Mouse (Mus musculus): ENCODE results near the gene Htra1.

Htra1 gene

DNA sequence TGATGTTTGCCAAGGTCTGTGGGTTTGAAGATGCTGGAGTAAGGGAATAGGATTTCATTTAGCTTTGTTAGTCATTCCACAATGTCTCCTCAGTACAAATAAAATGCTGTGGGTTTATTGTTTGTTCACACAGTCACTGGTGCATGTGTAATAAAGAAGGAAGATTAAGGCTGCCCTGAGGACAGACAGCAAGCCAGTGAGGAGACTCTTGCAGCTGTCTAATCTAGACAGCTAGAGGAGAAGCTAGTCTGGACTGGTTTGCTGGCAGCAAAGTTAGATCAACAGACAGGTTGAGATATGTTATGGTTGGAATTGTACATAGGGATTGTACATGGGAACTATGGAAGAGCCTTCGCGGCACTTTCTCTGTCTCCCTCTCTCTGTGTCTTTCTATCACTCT lies 71.3 kb downstream of the Htra1 start:
- no peak for DNase-seq (ENCODE audit: low spot score in 2 of 2)

GRCm38 (mm10) chr7:131009178-131009577 lies 73.3 kb downstream of the Htra1 start:
- no peak for DNase-seq (ENCODE audit: low spot score in 2 of 2)

DNA sequence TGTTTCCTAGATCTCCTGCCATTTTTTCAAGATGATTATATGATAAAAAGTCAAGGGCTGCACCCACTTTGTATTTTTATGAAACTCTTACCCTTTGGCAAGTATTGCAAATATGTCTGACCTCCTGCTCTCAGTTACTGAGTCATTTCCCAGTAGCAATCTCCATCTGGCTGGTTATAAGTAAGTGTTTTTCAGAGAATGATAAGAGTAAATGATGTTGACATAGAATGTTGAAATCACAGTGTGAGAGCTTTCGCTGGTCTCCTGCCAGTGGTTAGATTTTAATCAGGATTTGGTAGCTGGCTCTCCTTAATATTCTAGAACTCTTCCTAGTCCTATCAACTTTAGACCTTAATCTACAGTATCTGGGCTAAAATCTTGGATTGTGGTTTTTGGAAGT lies 76.0 kb downstream of the Htra1 start:
- DNase-seq (ENCODE audit: low spot score in 2 of 2): peak in 1 of 2 experiments; percentile 6

GRCm38 (mm10) chr7:131019181-131019580 lies 83.3 kb downstream of the Htra1 start:
- DNase-seq (ENCODE audit: low spot score in 2 of 2): no peak

- DNase-seq (ENCODE audit: low spot score in 2 of 2): no peak
Measured at GRCm38 (mm10) chr7:131024807-131025206, 88.9 kb downstream of the Htra1 start.

DNA sequence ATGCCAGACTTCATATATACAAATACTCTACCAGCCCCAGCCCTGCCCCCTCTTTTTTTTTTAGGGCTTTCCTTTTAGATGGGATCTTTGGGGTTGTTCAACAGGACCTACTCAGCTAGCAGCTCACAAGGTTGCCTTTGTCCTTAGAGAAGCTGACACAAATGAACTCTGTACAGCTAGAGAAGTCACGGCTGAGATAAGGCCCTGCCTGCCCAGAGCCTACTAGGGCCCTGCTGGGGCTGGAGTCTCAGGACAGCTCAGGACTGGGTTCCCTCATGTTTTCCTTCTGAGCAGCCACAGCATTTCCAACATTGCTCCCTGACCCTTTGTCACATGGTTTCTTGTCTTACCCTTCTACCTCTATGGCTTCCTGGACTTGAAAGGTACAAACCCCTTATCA lies 91.6 kb downstream of the Htra1 start:
- DNase-seq (ENCODE audit: low spot score in 2 of 2): no peak

- DNase-seq (ENCODE audit: low spot score in 2 of 2): no peak
Measured at GRCm38 (mm10) chr7:131031755-131032154, 95.8 kb downstream of the Htra1 start, which contains the start of gene Dmbt1. Gene Dmbt1 (plus strand): TSS chr7:131032053.

All from urinary bladder, adult 18-20 months (tissue).